Mouse (Mus musculus): ENCODE results near the gene Sema5a. TPM values are rescaled to one million over a fixed set of nuclear protein-coding genes. Genes with fewer than 3 reads are reported as not detected.

Sema5a gene
- polyA plus RNA-seq, 1 experiment = not detected

DNA sequence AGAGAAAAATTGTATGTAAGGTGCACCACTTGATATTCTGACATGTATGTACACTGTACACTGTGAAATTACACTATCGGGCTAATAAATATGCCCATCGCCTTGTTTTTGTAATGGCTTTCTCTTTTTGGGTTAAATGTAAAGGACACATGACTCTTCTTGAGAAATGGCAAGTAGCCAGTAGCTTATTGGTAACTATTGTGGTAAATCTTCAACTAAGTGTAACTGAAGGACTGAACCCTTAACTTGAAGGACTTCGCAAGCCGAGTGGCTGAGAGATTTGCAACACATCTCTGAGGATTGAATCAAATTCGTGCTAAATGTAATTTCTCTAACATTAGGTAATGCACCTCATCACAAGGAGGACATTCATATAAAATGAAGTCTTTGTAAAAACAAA, 349.1 kb downstream of the Sema5a start:
- Histone ChIP-seq H3K36me3 (ENCODE audit: control insufficient read depth) (no peaks in the 10 kb centered on the region), H3K4me3 (replicated peaks) (no peak overlapping the region), H3K4me1 (ENCODE audit: control insufficient read depth) (no peaks in the 10 kb centered on the region), H3K9me3 (ENCODE audit: control insufficient read depth, low read length) (no peaks in the 10 kb centered on the region), H3K27me3 (ENCODE audit: control insufficient read depth) (no peaks in the 10 kb centered on the region)
- no peak for TF ChIP-seq TAL1 (IDR thresholded peaks at IDR 0.05; ENCODE audit: low read length)
- no peak for TF ChIP-seq GATA1 (IDR thresholded peaks at IDR 0.05; ENCODE audit: low read length)

DNA sequence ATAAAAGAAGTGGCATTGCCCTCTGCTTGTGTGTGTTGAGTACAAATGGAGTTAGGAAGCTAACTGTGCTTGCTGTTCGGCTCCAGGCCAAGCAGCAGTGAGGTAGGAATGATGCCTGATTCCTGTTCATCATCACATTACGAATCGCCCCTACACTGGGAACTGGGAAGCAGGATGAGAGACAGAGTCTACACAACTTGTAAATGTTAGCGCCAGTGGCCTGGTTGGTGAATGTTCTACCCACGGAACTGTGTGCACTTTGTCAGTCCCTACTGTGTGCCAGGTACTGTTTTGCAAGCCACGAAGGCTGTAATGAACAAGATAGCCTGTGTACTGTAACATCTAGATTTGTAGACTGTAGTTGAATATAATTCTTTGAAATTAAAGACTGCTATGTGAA, 352.0 kb downstream of the Sema5a start:
- Histone ChIP-seq H3K27me3 (ENCODE audit: control insufficient read depth) (no peaks in the 10 kb centered on the region), H3K9me3 (ENCODE audit: control insufficient read depth, low read length) (no peaks in the 10 kb centered on the region), H3K36me3 (ENCODE audit: control insufficient read depth) (no peaks in the 10 kb centered on the region), H3K4me1 (ENCODE audit: control insufficient read depth) (no peaks in the 10 kb centered on the region), H3K4me3 (replicated peaks) (no peak overlapping the region)
- TF ChIP-seq GATA1 (IDR thresholded peaks at IDR 0.05; ENCODE audit: low read length) (no peak), TAL1 (IDR thresholded peaks at IDR 0.05; ENCODE audit: low read length) (no peak)

DNA sequence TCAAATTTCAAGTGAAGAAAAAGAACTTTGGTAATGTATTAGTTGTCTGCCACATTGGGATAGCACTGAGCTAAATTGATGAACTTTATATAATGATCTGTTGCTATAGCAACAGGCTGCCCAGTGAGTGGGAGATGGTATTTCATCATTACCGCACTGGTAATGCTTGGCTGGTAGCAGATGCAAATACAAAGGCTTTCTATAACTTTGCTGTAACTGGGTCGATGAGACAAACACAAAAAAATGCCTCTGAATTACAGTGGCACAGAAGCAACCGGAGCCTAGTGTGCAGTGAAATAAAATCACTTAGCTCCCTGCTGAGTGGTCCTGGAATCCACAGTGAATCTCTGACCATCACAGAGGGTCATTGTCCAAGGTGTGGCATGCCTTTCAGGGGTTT, 352.6 kb downstream of the Sema5a start:
- H3K4me3 ChIP-seq (replicated peaks) = no peak overlapping the region
- no peaks in the 10 kb centered on the region for H3K9me3 ChIP-seq (ENCODE audit: control insufficient read depth, low read length)
- no peak for TF ChIP-seq TAL1 (IDR thresholded peaks at IDR 0.05; ENCODE audit: low read length)
- no peak for TF ChIP-seq GATA1 (IDR thresholded peaks at IDR 0.05; ENCODE audit: low read length)
- no peaks in the 10 kb centered on the region for H3K27me3 ChIP-seq (ENCODE audit: control insufficient read depth)
- no peaks in the 10 kb centered on the region for H3K4me1 ChIP-seq (ENCODE audit: control insufficient read depth)
- no peaks in the 10 kb centered on the region for H3K36me3 ChIP-seq (ENCODE audit: control insufficient read depth)

DNA sequence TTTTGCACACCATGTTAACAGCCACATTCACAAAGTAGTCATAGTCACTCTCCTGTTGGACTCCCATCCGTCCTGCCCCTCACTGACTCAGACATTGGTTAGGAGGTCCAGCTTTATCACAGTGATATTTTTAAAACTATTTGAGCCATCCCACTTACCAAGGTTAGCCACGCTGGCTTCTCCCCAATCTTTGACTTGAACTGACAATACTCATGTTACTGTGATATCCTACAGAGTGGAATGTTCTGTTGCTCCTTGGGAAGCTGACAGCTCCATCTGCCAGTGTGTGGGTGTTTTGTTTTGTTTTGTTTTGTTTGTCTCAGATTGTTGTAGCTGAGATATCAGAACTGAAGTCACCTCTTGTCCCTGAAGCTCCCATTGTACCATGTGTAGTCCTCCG, 362.6 kb downstream of the Sema5a start:
- no peak overlapping the region for H3K4me3 ChIP-seq (replicated peaks)
- H3K4me1 ChIP-seq (ENCODE audit: control insufficient read depth) = no peaks in the 10 kb centered on the region
- no peaks in the 10 kb centered on the region for H3K36me3 ChIP-seq (ENCODE audit: control insufficient read depth)
- TF ChIP-seq TAL1 (IDR thresholded peaks at IDR 0.05; ENCODE audit: low read length) = no peak
- no peak for TF ChIP-seq GATA1 (IDR thresholded peaks at IDR 0.05; ENCODE audit: low read length)
- no peaks in the 10 kb centered on the region for H3K9me3 ChIP-seq (ENCODE audit: control insufficient read depth, low read length)
- H3K27me3 ChIP-seq (ENCODE audit: control insufficient read depth) = no peaks in the 10 kb centered on the region

DNA sequence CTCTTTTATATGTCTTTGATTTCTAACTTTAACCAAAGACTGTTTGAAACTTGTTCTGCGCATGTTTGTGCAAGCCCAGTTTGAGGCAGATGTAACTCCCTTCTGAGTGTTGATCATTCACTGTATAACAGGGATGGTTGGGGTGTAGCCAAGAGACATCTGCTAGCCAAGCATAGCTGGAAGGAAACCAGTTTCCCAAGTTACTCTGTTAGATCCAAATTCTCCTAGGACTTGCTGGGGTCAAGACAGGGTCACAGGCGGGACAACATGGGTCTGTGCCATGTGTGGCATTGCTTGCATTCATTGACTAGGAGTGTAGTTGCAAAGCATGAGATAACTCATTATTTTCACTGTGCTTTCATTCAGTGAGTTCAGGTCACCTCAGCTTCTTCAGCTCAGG, 366.2 kb downstream of the Sema5a start:
- Histone ChIP-seq H3K9me3 (ENCODE audit: control insufficient read depth, low read length) (no peaks in the 10 kb centered on the region), H3K36me3 (ENCODE audit: control insufficient read depth) (no peaks in the 10 kb centered on the region), H3K27me3 (ENCODE audit: control insufficient read depth) (no peaks in the 10 kb centered on the region), H3K4me3 (replicated peaks) (no peak overlapping the region), H3K4me1 (ENCODE audit: control insufficient read depth) (no peaks in the 10 kb centered on the region)
- TF ChIP-seq TAL1 (IDR thresholded peaks at IDR 0.05; ENCODE audit: low read length) = no peak
- no peak for TF ChIP-seq GATA1 (IDR thresholded peaks at IDR 0.05; ENCODE audit: low read length)

DNA sequence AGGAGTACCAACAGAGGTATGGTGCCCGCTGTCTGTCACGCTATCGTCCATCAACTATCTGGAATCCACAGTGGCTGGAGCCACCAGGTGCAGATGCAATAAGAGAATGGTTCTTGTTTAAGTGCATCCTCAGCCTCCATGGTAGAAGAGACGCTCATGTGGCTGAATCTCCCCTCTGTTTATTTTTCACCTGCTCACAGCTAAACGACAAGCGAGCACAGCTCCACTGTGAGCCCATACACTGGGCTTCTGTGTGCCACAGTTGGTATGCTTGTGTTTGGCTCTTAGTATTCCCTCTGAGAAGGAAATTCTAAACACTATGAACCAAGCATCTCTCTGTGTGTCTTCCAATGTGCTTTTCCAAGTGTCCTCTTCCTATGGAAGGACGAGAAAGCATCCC, 366.6 kb downstream of the Sema5a start:
- TF ChIP-seq TAL1 (IDR thresholded peaks at IDR 0.05; ENCODE audit: low read length) (no peak), GATA1 (IDR thresholded peaks at IDR 0.05; ENCODE audit: low read length) (no peak)
- Histone ChIP-seq H3K36me3 (ENCODE audit: control insufficient read depth) (no peaks in the 10 kb centered on the region), H3K4me3 (replicated peaks) (no peak overlapping the region), H3K4me1 (ENCODE audit: control insufficient read depth) (no peaks in the 10 kb centered on the region), H3K27me3 (ENCODE audit: control insufficient read depth) (no peaks in the 10 kb centered on the region), H3K9me3 (ENCODE audit: control insufficient read depth, low read length) (no peaks in the 10 kb centered on the region)

DNA sequence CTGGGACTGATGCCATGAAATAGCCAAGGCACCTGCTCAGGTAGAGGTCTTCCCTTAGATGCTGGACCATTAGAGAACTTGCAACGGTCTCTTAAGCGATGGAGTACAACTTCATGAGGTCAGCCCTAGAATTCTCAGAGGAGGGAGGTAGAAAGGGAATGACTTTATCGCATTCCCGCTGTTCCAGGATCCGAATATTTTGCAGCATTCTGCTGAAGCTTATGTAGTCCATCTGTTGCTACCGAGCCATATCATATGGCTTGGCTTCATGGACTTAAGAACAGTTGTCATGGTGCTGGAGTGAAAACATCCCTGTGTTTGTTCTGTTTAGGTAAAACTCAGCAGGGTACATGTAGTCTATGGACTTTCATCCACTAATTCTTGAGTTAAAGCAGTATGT, 369.1 kb downstream of the Sema5a start:
- Histone ChIP-seq H3K4me1 (ENCODE audit: control insufficient read depth) (no peaks in the 10 kb centered on the region), H3K36me3 (ENCODE audit: control insufficient read depth) (no peaks in the 10 kb centered on the region), H3K4me3 (replicated peaks) (no peak overlapping the region), H3K27me3 (ENCODE audit: control insufficient read depth) (no peaks in the 10 kb centered on the region), H3K9me3 (ENCODE audit: control insufficient read depth, low read length) (no peaks in the 10 kb centered on the region)
- TF ChIP-seq TAL1 (IDR thresholded peaks at IDR 0.05; ENCODE audit: low read length) (no peak), GATA1 (IDR thresholded peaks at IDR 0.05; ENCODE audit: low read length) (no peak)

DNA sequence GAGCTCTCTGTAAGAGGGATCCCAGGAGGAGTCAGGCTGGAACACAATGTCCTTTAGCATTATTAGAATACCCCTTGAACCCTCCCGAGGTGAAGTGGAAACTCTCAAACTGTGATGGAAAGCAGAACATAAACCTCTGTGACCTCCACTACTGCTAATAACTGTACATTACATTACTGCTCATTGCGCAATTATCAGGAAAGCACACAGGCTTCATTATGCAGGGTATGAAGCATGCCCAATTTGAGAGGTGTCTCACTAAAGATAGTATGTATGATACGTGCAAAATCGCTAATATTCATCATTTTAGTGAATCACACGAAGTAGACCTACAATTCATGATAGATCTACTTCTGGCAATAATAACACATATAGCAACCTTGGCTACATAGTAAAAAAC, 371.2 kb downstream of the Sema5a start:
- TF ChIP-seq GATA1 (IDR thresholded peaks at IDR 0.05; ENCODE audit: low read length) (no peak), TAL1 (IDR thresholded peaks at IDR 0.05; ENCODE audit: low read length) (no peak)
- no peaks in the 10 kb centered on the region for H3K36me3 ChIP-seq (ENCODE audit: control insufficient read depth)
- no peaks in the 10 kb centered on the region for H3K27me3 ChIP-seq (ENCODE audit: control insufficient read depth)
- no peak overlapping the region for H3K4me3 ChIP-seq (replicated peaks)
- no peaks in the 10 kb centered on the region for H3K4me1 ChIP-seq (ENCODE audit: control insufficient read depth)
- no peaks in the 10 kb centered on the region for H3K9me3 ChIP-seq (ENCODE audit: control insufficient read depth, low read length)

DNA sequence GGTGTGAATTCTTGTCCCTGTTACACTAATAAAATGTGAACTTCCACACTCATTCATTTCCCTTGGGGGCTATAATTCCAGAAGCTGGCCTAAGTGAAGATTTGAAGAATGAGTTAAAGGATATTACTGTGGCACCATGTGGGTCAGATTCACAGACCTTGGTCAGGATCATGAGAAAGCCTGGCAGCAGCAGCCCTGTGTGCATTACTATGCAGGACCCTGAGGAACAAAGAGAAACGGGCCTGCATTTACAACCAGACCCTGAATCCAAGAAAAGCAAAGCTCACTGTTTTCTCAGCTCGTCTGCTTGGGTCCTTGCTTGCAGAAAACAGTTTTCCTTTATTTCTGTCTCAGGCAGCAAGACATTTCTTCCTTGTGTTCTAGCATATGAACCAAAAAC, 374.6 kb downstream of the Sema5a start:
- Histone ChIP-seq H3K27me3 (ENCODE audit: control insufficient read depth) (no peaks in the 10 kb centered on the region), H3K36me3 (ENCODE audit: control insufficient read depth) (no peaks in the 10 kb centered on the region), H3K4me3 (replicated peaks) (no peak overlapping the region), H3K9me3 (ENCODE audit: control insufficient read depth, low read length) (no peaks in the 10 kb centered on the region), H3K4me1 (ENCODE audit: control insufficient read depth) (no peaks in the 10 kb centered on the region)
- no peak for TF ChIP-seq GATA1 (IDR thresholded peaks at IDR 0.05; ENCODE audit: low read length)
- TF ChIP-seq TAL1 (IDR thresholded peaks at IDR 0.05; ENCODE audit: low read length) = no peak

DNA sequence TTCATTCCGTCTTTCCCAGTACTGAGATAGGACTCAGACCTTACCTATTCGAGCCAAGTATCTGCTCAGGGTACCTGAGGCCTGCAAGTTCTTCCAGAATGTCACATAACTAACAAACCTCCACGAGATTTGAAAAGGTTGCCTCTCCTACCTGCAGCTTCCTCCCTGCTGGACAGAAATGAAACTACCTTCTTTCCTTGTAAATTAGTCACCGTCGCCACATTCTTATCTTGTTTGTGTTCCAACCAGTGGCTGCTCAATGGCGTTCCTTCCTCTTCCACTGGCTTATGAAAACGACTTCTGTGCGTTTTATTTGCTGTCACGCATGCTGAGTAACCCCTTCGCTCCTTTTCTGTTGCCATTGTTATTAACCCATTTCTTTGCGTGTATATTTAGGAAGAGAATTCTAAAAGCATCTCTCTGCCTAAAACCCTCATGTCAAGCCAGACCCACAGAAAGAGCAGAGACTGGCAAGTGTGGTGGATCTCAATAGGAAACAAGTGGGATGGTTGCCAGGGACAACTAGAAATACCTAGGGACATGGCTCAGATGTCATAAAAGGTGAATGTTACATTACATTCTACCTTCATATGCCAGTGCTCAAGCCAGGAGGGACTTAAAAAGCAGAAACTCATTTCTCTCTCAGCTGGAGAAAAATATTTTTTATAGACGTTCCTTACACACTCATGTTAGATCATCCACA, 378.6 kb downstream of the Sema5a start:
- Histone ChIP-seq H3K4me3 (replicated peaks) (no peak overlapping the region), H3K36me3 (ENCODE audit: control insufficient read depth) (no peaks in the 10 kb centered on the region), H3K9me3 (ENCODE audit: control insufficient read depth, low read length) (no peaks in the 10 kb centered on the region), H3K4me1 (ENCODE audit: control insufficient read depth) (no peaks in the 10 kb centered on the region), H3K27me3 (ENCODE audit: control insufficient read depth) (no peaks in the 10 kb centered on the region)
- TF ChIP-seq GATA1 (IDR thresholded peaks at IDR 0.05; ENCODE audit: low read length) (no peak), TAL1 (IDR thresholded peaks at IDR 0.05; ENCODE audit: low read length) (no peak)
